Mouse (Mus musculus) heart, embryonic 16.5 days (tissue): ENCODE measurements at regions not wholly inside any gene's neighbourhood (a gene's known extent, or its start where the extent isn't known, plus 50 kb on each side); places are given as distances from the start of the nearest gene placed in this dataset.

Experiments
- ATAC-seq: fragments of 200-750 bp; cut with Nextera tagmentation; replicated peaks from 2 replicates; pipeline ENCODE4 v1.8.0; 2017; ENCODE audit warnings: moderate number of reproducible peaks; ENCODE audit not compliant: insufficient read depth, low FRiP score; ENCODE audit errors: extremely low read depth
- H3K27ac ChIP-seq: fragments of 300-500 bp; sonication (generic); 2 replicates; pipeline ENCODE4 v1.5.1; 2014; ENCODE audit warnings: mild to moderate bottlenecking, low read length, control low read depth, moderate library complexity
- H3K27me3 ChIP-seq: fragments of 300-500 bp; sonication (generic); 2 replicates; pipeline ENCODE4 v1.6.1; 2014; ENCODE audit warnings: low read length, mixed read lengths; ENCODE audit not compliant: control insufficient read depth, insufficient read depth
- H3K36me3 ChIP-seq: fragments of 300-500 bp; sonication (generic); 2 replicates; pipeline ENCODE4 v1.6.1; 2014; ENCODE audit not compliant: control insufficient read depth, insufficient read depth
- H3K4me1 ChIP-seq: fragments of 300-500 bp; sonication (generic); 2 replicates; pipeline ENCODE4 v1.6.1; 2014; ENCODE audit warnings: low read length, mixed read lengths; ENCODE audit not compliant: control insufficient read depth, insufficient read depth
- H3K4me2 ChIP-seq: fragments of 300-500 bp; sonication (generic); 2 replicates; pipeline ENCODE4 v1.6.1; 2014; ENCODE audit warnings: low read depth, mild to moderate bottlenecking, control low read depth, low read length
- H3K4me3 ChIP-seq: fragments of 300-500 bp; sonication (generic); 2 replicates; pipeline ENCODE4 v1.5.1; 2014; ENCODE audit warnings: mild to moderate bottlenecking, control low read depth, low read length
- H3K9ac ChIP-seq: fragments of 300-500 bp; sonication (generic); 2 replicates; pipeline ENCODE4 v1.6.1; 2014; ENCODE audit warnings: low read length, control low read depth
- H3K9me3 ChIP-seq: fragments of 300-500 bp; sonication (generic); replicated peaks from 2 replicates; pipeline ENCODE4 v1.6.1; 2016; ENCODE audit warnings: low read length; ENCODE audit not compliant: control insufficient read depth
- WGBS: fragments of 180-500 bp; shearing (Covaris S2); extraction: QIAGEN DNeasy Blood & Tissue Kit; methylation state at CpG from one replicate; pipeline ENCODE4 v1.1.7; 2014; 5-methylcytosine and 5-hydroxymethylcytosine counted together

DNA sequence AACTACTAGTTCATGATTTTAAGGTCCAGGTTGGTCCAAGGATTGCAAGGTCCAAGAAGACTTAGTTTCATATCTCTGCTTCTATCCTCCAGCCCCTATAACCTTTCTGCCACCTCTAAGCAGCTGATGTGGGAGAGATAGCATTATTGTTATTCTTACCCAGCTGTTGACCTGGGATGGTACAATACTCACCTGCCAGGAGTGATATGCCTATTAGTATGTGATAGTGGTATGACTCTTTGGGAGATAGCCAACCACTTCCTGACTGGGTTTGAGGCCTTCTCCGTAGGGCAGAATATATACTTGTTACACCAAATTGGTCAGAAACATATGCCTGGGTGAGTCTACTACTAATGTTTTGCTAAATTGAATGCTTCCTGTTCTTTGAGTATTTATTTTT, 137.4 kb upstream of the Tprg start:
- 77% methylated on average over 1 of the region's 1 CpGs for WGBS
- Histone ChIP-seq H3K4me1 (no peaks in the 10 kb centered on the region), H3K4me3 (no peak overlapping the region), H3K36me3 (no peaks in the 10 kb centered on the region), H3K9me3 (no peaks in the 10 kb centered on the region), H3K4me2 (no peak overlapping the region), H3K9ac (no peak overlapping the region), H3K27ac (no peak overlapping the region), H3K27me3 (no peaks in the 10 kb centered on the region)
- ATAC-seq: no peak

DNA sequence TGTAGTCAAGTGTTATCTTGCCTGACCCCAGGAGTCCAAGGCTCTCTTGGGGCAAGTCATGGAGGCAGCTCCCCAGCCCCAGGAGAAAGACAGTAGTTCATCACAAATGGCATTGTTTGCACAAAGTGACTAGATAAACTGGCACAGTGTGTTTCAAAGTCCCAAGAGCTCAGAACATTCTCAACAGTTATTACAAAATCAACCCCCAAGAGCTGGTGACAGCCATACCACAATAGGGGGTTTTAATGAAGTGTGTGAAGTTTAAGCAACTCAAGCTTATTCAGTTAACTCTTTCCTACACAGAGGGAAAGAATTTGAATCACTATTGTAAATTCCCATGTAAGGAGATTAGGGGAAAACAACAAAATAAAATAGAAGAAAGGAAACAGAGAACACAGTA, 109.7 kb upstream of the Tprg start:
- H3K9ac ChIP-seq: no peak overlapping the region
- H3K4me2 ChIP-seq: no peak overlapping the region
- H3K9me3 ChIP-seq: no peaks in the 10 kb centered on the region
- no peak for ATAC-seq
- H3K27me3 ChIP-seq: no peaks in the 10 kb centered on the region
- H3K4me3 ChIP-seq: no peak overlapping the region
- no peak overlapping the region for H3K27ac ChIP-seq
- no peaks in the 10 kb centered on the region for H3K4me1 ChIP-seq
- no peaks in the 10 kb centered on the region for H3K36me3 ChIP-seq

DNA sequence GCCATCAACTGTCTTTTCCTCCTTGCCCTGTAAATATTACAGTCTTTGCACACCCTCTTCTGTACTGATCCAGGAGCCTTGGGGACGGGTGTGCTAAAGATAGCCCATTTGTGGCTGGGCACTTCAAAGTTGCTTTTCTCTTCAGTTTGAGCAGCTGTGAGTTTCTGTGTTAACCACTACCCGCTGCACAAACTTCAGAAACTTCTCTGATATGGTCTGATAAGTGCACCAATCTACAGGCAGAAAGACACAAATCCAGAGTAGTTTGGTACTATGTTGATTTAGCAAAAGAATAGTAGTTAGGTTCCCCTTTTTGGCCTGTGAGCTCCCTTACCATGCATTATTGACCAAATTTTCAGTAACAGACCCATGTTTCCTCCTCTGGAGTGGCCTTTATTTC, 108.6 kb upstream of the Tprg start:
- no peak overlapping the region for H3K4me3 ChIP-seq
- WGBS: 40% methylated on average over 2 of the region's 2 CpGs
- no peak for ATAC-seq
- no peaks in the 10 kb centered on the region for H3K36me3 ChIP-seq
- H3K9me3 ChIP-seq: no peaks in the 10 kb centered on the region
- no peak overlapping the region for H3K27ac ChIP-seq
- H3K27me3 ChIP-seq: no peaks in the 10 kb centered on the region
- H3K4me1 ChIP-seq: no peaks in the 10 kb centered on the region
- H3K9ac ChIP-seq: no peak overlapping the region
- no peak overlapping the region for H3K4me2 ChIP-seq

DNA sequence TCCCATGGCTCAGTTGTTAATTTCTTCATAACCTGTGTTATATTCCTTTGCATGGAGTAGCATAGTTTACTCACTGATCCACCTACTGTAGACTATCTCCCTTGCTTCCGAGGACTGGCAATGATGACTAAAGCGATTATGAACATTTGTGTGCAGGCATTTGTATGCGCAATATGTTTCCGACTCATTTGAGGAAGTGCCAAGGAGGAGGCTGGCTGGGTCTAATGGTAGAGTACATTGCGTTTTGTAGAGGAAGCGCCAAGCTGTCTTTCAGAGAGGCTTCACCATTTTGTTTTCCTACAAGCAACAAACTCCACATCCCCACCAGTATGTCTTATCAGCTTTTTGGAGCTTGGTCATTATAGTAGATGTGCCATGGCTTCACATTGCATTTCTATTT, 104.7 kb upstream of the Tprg start:
- H3K9ac ChIP-seq: no peak overlapping the region
- no peaks in the 10 kb centered on the region for H3K9me3 ChIP-seq
- no peak overlapping the region for H3K4me2 ChIP-seq
- ATAC-seq: no peak
- H3K4me1 ChIP-seq: no peaks in the 10 kb centered on the region
- H3K36me3 ChIP-seq: no peaks in the 10 kb centered on the region
- no peak overlapping the region for H3K27ac ChIP-seq
- 92% methylated on average over 6 of the region's 6 CpGs for WGBS
- no peak overlapping the region for H3K4me3 ChIP-seq
- H3K27me3 ChIP-seq: no peaks in the 10 kb centered on the region

DNA sequence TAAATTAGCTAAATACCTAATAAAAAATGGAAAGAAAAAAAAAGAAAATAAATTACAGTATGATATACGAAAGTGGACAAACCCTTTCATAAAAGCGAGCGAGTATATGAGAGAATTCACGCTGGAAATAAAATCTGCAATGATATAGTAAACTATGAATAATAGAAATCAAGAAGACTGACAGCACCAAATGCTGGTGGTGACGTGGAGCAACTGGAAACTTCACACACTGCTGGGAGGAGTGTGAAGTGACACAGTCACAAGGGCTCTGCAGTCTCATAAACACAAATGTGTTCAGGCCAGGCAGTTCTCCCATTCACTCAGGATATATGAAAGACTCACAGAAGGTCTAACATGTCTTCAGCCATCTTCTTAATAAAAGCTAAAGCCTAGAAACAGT, 89.5 kb upstream of the Tprg start:
- Histone ChIP-seq H3K4me3 (no peak overlapping the region), H3K9me3 (no peaks in the 10 kb centered on the region), H3K9ac (no peak overlapping the region), H3K36me3 (no peaks in the 10 kb centered on the region), H3K4me1 (no peaks in the 10 kb centered on the region), H3K4me2 (no peak overlapping the region), H3K27me3 (no peaks in the 10 kb centered on the region), H3K27ac (no peak overlapping the region)
- no peak for ATAC-seq
- WGBS: 91% methylated on average over 5 of the region's 5 CpGs

DNA sequence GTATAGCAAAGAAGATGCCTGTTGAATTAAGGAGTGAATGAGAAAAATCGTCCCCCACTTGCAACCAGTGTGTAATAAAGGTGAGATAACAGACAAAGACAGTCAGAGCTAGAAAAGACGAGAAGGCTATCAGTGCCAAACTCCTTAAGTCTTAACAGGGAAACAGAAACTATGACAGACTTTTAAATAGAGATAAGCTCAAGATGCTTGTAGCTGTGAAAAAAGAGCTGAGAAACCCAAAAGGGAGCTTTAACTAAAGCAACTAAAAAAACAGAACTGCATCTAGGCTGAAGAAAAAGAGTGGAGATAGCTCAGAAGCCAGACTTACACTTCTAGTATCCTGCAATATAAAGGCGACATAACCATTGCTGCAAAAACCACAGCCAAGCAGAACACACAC, 87.8 kb upstream of the Tprg start:
- ATAC-seq: no peak
- Histone ChIP-seq H3K9me3 (no peaks in the 10 kb centered on the region), H3K4me3 (no peak overlapping the region), H3K27ac (no peak overlapping the region), H3K4me2 (no peak overlapping the region), H3K9ac (no peak overlapping the region), H3K27me3 (no peaks in the 10 kb centered on the region), H3K4me1 (no peaks in the 10 kb centered on the region), H3K36me3 (no peaks in the 10 kb centered on the region)
- WGBS: 38% methylated on average over 3 of the region's 3 CpGs

DNA sequence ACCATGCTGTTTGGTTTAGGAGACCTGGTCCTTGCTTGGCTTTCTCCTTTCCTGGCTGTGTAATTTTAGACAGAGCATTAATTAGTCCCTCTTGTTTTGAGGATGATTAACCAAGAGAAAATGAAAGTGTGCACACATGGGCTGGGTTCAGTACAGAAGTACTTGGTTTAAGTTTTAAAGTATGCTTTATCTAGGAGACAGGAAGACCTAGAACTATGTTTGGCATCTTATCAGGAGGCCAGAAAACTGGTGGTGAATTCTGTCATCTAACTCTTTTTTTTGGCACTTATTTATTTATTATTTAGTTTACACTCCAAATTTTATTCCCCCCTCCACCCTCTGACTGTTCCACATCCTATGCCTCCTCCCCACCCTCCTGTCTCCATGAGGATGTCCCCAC, 86.6 kb upstream of the Tprg start:
- H3K27me3 ChIP-seq: no peaks in the 10 kb centered on the region
- no peak overlapping the region for H3K4me2 ChIP-seq
- H3K4me1 ChIP-seq: no peaks in the 10 kb centered on the region
- H3K4me3 ChIP-seq: no peak overlapping the region
- ATAC-seq: no peak
- no peak overlapping the region for H3K27ac ChIP-seq
- no peaks in the 10 kb centered on the region for H3K9me3 ChIP-seq
- H3K9ac ChIP-seq: no peak overlapping the region
- no peaks in the 10 kb centered on the region for H3K36me3 ChIP-seq

GRCm38 (mm10) chr16:25201094-25201770, 85.4 kb upstream of the Tprg start:
- Histone ChIP-seq H3K4me1 (no peaks in the 10 kb centered on the region), H3K4me2 (no peak overlapping the region), H3K27ac (no peak overlapping the region), H3K4me3 (no peak overlapping the region), H3K36me3 (no peaks in the 10 kb centered on the region), H3K9me3 (no peaks in the 10 kb centered on the region), H3K9ac (no peak overlapping the region), H3K27me3 (no peaks in the 10 kb centered on the region)
- no peak for ATAC-seq
- 67% methylated on average over 7 of the region's 7 CpGs for WGBS

GRCm38 (mm10) chr16:25213250-25213649, 73.4 kb upstream of the Tprg start:
- H3K27me3 ChIP-seq: no peaks in the 10 kb centered on the region
- H3K9ac ChIP-seq: no peak overlapping the region
- no peaks in the 10 kb centered on the region for H3K9me3 ChIP-seq
- no peaks in the 10 kb centered on the region for H3K4me1 ChIP-seq
- H3K4me3 ChIP-seq: no peak overlapping the region
- no peak for ATAC-seq
- 62% methylated on average over 2 of the region's 2 CpGs for WGBS
- H3K36me3 ChIP-seq: no peaks in the 10 kb centered on the region
- H3K27ac ChIP-seq: no peak overlapping the region
- no peak overlapping the region for H3K4me2 ChIP-seq

- H3K27ac ChIP-seq: no peak overlapping the region
- H3K4me1 ChIP-seq: no peaks in the 10 kb centered on the region
- H3K9ac ChIP-seq: no peak overlapping the region
- ATAC-seq: no peak
- 79% methylated on average over 6 of the region's 6 CpGs for WGBS
- no peak overlapping the region for H3K4me2 ChIP-seq
- no peaks in the 10 kb centered on the region for H3K27me3 ChIP-seq
- no peaks in the 10 kb centered on the region for H3K36me3 ChIP-seq
- H3K4me3 ChIP-seq: no peak overlapping the region
- H3K9me3 ChIP-seq: no peaks in the 10 kb centered on the region
Observed at GRCm38 (mm10) chr16:25220552-25220951, 66.1 kb upstream of the Tprg start.
